Mouse (Mus musculus): Measurements from ENCODE around the gene Tmem269. TPM values are rescaled to one million over a fixed set of nuclear protein-coding genes. Genes with fewer than 3 reads are reported as not detected.
A peak's percentile ranks its signal among the peaks of the same experiment; 100 is the strongest.

The Tmem269 gene
- total RNA-seq, 1 experiment from 2014 or later: 0.59 TPM

- peak; percentile 84 for ATAC-seq (replicated peaks; ENCODE audit: low read depth, poor library complexity, severe bottlenecking)
Measured at GRCm38 (mm10) chr4:119239181-119239682, 21.2 kb upstream of the Tmem269 start.

- no peak for ATAC-seq (replicated peaks; ENCODE audit: low read depth, poor library complexity, severe bottlenecking)
Measured at GRCm38 (mm10) chr4:119238661-119239060, 20.6 kb upstream of the Tmem269 start.

GRCm38 (mm10) chr4:119234348-119234747, 16.3 kb upstream of the Tmem269 start:
- ATAC-seq (replicated peaks; ENCODE audit: low read depth, poor library complexity, severe bottlenecking): no peak

DNA sequence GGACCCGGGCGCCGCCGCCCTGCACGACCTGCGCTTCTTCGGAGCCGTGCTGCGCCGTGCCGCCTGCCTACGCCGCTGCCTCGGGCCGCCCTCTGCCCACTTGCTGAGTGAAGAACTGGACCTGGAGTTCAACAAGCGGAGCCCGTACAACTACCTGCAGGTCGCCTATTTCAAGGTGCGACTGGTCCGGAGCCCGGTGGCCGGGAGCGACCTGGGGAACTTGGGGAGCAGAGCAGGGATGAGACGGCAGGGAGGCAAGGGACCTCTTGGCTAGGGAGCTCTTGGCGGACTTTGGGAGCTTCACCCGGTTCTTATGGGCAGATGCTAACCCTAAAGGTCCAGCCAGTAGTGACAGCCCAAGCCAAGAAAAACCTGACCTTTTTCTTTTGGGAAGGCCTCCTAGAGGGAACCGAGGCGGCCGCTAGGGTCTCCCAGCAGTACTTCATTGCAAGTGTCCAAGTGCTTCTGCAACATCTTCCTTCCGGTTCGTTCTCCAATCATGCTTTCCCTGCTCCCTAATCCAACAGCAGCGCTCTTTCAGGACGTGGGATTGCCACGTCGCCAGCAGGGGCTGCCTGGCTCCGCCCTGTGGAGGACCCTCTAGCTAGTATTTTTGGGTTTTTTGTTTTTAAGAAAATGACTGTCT, 15.4 kb upstream of the Tmem269 start:
- peak; percentile 14; the same call in 1 of the 2 replicates for ATAC-seq (replicated peaks; ENCODE audit: low read depth, poor library complexity, severe bottlenecking)

GRCm38 (mm10) chr4:119232410-119233255, 14.6 kb upstream of the Tmem269 start, which contains the start of the genes AU022252 and P3h1:
Gene AU022252 (minus strand): TSS chr4:119232712.
Gene P3h1 (plus strand): TSS chr4:119232915.
- ATAC-seq (replicated peaks; ENCODE audit: low read depth, poor library complexity, severe bottlenecking): peak; percentile 95

GRCm38 (mm10) chr4:119226751-119227150, 8.7 kb upstream of the Tmem269 start:
- no peak for ATAC-seq (replicated peaks; ENCODE audit: low read depth, poor library complexity, severe bottlenecking)

DNA sequence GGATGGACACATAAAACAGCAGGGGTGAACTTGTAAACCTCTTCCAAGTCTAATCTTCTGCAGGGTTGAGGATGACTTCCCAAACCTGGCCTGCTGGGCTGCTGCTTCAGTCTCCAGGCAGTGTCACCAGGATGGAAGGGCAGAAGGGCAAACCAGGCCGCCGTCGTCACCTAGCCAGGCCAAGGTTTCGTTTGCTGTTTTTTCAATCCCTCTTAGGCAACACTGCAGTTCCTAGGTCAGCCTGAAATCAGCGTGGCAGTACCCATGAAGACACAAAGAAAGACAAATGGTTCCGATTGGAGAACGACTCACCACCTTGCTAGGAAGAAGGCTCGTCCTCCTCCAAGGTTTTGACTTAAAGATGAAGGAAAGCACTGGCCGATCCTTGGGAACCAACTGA, 7.7 kb upstream of the Tmem269 start:
- ATAC-seq (replicated peaks; ENCODE audit: low read depth, poor library complexity, severe bottlenecking): no peak

DNA sequence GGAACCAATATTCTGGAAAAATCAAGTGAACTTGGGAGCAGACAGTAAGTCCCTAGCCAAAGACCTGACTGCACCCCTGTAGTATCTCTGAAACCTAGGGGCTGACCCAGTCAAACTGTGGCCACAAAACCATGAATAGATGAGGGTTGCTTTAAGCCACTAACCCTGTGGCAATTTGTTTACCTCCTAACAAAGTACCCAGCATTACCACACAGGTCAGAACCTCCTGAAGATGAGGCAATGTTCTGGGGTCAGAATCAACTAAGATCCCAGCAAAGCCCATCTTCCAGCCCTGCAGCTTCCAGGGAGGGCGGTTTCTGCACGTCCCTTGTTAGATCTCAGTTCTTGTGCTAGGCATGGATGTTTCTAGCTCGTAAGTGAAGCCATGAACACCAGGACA, 6.5 kb upstream of the Tmem269 start:
- ATAC-seq (replicated peaks; ENCODE audit: low read depth, poor library complexity, severe bottlenecking): no peak

DNA sequence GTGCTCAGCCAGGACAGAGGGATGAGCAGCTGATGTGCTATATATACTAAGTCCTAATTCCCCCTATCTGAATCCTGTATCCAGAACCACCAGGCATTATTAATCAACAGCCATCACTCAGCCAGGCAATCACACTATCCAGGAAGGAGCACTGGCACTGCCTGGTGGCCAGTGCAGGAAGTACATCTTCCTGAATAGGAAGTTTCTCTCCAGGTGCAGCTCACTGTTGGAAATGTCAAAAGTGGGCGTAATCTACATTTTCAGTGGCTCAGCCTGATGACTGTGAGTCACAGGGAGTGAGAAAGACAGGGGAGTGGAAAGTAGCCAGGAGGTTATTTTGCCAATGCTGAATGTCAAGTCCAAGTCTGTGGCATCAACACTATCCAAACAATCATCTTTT, 5.7 kb upstream of the Tmem269 start:
- peak; percentile 82 for ATAC-seq (replicated peaks; ENCODE audit: low read depth, poor library complexity, severe bottlenecking)

DNA sequence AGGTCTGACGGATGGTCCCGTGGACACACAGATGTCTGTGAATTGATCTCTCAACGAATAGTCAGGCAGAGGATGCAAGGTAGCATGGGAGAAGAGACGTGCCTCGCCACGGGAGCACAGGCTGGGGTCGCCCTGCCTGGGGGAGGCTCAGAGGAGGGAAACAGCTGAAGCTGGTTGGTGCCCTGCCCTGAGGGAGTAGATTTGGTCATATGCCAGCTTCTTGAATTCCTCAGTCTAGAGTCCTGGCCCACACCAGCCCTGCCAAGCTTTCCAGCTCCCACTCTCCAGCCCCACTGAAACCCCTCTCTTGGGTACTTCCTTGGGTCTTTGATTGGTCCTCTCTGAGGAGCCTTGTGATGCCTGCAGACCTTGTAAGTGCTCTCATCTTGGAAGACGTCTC, 1.4 kb downstream of the Tmem269 start:
- no peak for ATAC-seq (replicated peaks; ENCODE audit: low read depth, poor library complexity, severe bottlenecking)

- peak; percentile 91 for ATAC-seq (replicated peaks; ENCODE audit: low read depth, poor library complexity, severe bottlenecking)
Measured at GRCm38 (mm10) chr4:119204672-119205071, 13.3 kb downstream of the Tmem269 start.

GRCm38 (mm10) chr4:119198105-119198504, 19.9 kb downstream of the Tmem269 start:
- no peak for ATAC-seq (replicated peaks; ENCODE audit: low read depth, poor library complexity, severe bottlenecking)

GRCm38 (mm10) chr4:119195582-119196320, 22.3 kb downstream of the Tmem269 start:
- peak; percentile 15 for ATAC-seq (replicated peaks; ENCODE audit: low read depth, poor library complexity, severe bottlenecking)

DNA sequence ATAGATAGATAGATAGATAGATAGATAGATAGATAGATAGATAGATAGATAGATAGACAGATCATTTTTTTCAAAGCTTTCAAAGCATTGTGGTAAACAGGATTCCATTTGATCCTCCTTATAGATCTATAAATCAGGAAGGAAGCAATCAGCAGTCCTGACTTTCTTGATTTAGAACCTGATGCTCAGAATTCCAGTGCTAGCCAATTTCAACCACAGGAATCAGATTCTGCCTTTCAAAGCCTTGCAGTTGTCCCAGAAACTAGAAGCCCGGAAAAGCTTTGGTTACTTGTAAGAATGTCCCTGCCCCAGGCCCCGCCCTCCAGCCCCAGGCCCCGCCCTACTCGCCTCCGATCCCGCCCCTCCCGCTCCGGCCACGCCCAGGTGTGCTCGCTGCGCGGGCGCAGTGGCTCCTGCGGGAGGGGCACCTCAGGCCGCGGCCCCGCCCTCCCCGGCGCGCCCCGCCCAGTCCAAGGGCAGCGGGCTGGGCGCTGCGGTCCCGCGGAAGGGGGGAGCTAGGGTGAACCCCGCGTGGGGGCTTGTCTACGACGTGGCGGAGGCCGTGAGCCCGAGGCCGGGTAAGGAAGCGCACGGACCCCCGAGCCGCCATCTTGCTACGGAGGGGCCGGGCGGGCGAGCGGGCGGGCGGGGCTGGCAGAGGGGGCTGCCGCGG, 23.0 kb downstream of the Tmem269 start, which contains the start of gene Svbp:
Svbp (plus strand) TSS at position 398 of the 673 bp plus-strand sequence.
- peak; percentile 81 for ATAC-seq (replicated peaks; ENCODE audit: low read depth, poor library complexity, severe bottlenecking)

GRCm38 (mm10) chr4:119192757-119193156, 25.3 kb downstream of the Tmem269 start:
- ATAC-seq (replicated peaks; ENCODE audit: low read depth, poor library complexity, severe bottlenecking): no peak

- no peak for ATAC-seq (replicated peaks; ENCODE audit: low read depth, poor library complexity, severe bottlenecking)
Measured at GRCm38 (mm10) chr4:119191273-119191672, 26.7 kb downstream of the Tmem269 start.

DNA sequence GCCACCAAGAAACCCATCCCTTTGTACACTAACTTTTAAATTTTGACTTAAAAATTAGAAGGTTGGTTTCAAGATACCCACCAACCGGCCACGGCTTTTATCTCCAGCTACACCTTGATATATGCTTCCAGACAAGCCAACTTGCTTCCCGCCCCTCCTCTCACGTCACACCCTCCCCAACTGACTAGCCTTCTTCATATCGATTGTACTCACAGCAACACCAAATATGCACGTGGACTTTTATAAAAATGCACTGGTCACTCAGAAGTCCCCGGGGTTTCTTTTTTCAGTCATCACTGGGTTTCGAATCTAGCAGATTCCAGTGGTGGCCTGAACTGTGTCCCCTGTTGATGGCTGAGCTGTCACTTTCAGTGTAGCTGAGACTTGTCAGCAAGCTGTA, 27.4 kb downstream of the Tmem269 start:
- no peak; the same call in 1 of the 2 replicates for ATAC-seq (replicated peaks; ENCODE audit: low read depth, poor library complexity, severe bottlenecking)

- ATAC-seq (replicated peaks; ENCODE audit: low read depth, poor library complexity, severe bottlenecking): peak; percentile 53
Measured at GRCm38 (mm10) chr4:119189864-119190263, 28.2 kb downstream of the Tmem269 start, which contains the start of gene Ermap. Gene Ermap (minus strand): TSS chr4:119190011.

GRCm38 (mm10) chr4:119189392-119189791, 28.6 kb downstream of the Tmem269 start:
- no peak for ATAC-seq (replicated peaks; ENCODE audit: low read depth, poor library complexity, severe bottlenecking)

Data from common myeloid progenitor, adult 5-6 weeks (primary cell).